Comparison of ENCODE assay signal across 24 mouse cellular contexts in the genomic region with DNA sequence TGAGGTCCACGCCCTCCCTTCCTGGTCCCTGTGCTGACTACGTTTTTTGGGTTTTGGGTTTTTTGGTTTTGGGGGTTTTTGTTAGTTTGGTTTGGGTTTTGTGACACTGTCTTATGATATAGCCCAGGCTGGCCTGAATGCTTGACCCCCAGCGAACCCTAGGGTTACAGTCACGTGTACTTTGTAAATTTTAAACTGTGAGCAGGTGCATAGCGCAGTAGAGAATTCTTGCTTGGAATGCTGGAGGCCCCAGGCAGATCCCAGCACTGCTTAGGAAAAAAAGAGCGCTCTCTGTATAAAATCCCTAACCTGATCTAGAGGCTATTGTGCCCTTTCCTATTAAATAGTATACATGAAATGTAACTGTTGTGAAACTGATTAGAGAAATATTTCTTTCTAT. TPM values are rescaled to one million over a fixed set of nuclear protein-coding genes. Genes with fewer than 3 reads are reported as not detected.
A peak's percentile ranks its signal among the peaks of the same experiment; 100 is the strongest.
DNase-seq lines count a peak whose midpoint lies in the region; ATAC-seq and TF ChIP-seq lines count a peak whose summit lies in the region.
"Had no signal": no experiment of that assay in that cellular context is flagged by ENCODE, and none has a peak within 500 bp of the region (broad histone marks: within the 10 kb centered on the region; RNA-seq: fewer than 3 reads in every experiment).

No protein-coding gene starts in this region.

- H3K4me1 ChIP-seq in kidney, embryonic 16.5 days (ENCODE audit: insufficient read depth, low read length), result peaks cover 4% of the 10 kb centered on the region
- H3K4me1 ChIP-seq in kidney, adult 2 months (ENCODE audit: control insufficient read depth, insufficient read depth, low read length), result no peaks in the 10 kb centered on the region; the same call in 1 of the 2 replicates
- H3K4me1 ChIP-seq in embryonic fibroblast, embryonic 13.5 days (ENCODE audit: control insufficient read depth, insufficient read depth, low read length), result peaks cover 4% of the 10 kb centered on the region; the same call in 1 of the 2 replicates

- no peaks in the 10 kb centered on the region for H3K9me3 ChIP-seq in kidney, embryonic 16.5 days (ENCODE audit: low read length)

- no peak overlapping the region for H3K9ac ChIP-seq in kidney, embryonic 16.5 days (replicated peaks; ENCODE audit: low read length)

- H3K27me3 ChIP-seq in kidney, embryonic 16.5 days (ENCODE audit: insufficient read depth, low read length), result peaks cover 17% of the 10 kb centered on the region
- H3K27me3 ChIP-seq in kidney, adult 2 months (replicated peaks; ENCODE audit: control insufficient read depth, insufficient read depth, low read length), result no peaks in the 10 kb centered on the region

- no peak for TF ChIP-seq POLR2A in kidney, adult 2 months (IDR thresholded peaks at IDR 0.05; ENCODE audit: low read depth, low read length)
- TF ChIP-seq POLR2A in embryonic fibroblast, embryonic 13.5 days (IDR thresholded peaks at IDR 0.05; ENCODE audit: low read depth, low read length), result no peak

- H3K4me2 ChIP-seq in kidney, embryonic 16.5 days (replicated peaks; ENCODE audit: low read depth, low read length), result no peak overlapping the region

- no peak for ATAC-seq in kidney, embryonic 16.5 days (ENCODE audit: low FRiP score, low TSS enrichment)
- no peak for ATAC-seq in megakaryocyte progenitor cell, adult 5-6 weeks (replicated peaks; ENCODE audit: poor library complexity)
- ATAC-seq: activated CD4-positive, CD25-positive, alpha-beta regulatory T cell, adult 4 months; CD4-positive, CD25-positive, alpha-beta regulatory T cell, adult 4 months; Patski had no signal

- H3K36me3 ChIP-seq in kidney, embryonic 16.5 days (ENCODE audit: insufficient read depth, low read length), result no peaks in the 10 kb centered on the region
- no peaks in the 10 kb centered on the region for H3K36me3 ChIP-seq in kidney, adult 2 months (ENCODE audit: control insufficient read depth, insufficient read depth, low read length)
- H3K36me3 ChIP-seq: G1E had no signal

- TF ChIP-seq CTCF in kidney, adult 2 months (conservative IDR thresholded peaks at IDR 0.05; ENCODE audit: insufficient read depth, insufficient read length, low read depth, low read length), result no peak
- TF ChIP-seq CTCF in embryonic fibroblast, embryonic 13.5 days (IDR thresholded peaks at IDR 0.05; ENCODE audit: borderline replicate concordance, insufficient read depth, low read length), result no peak

- 71% methylated on average over 6 of the region's 6 CpGs for WGBS in kidney, embryonic 16.5 days
- 57% methylated on average over 6 of the region's 6 CpGs for WGBS in kidney, adult 2 months

- no peak overlapping the region for H3K4me3 ChIP-seq in kidney, embryonic 16.5 days (ENCODE audit: low read length)
- H3K4me3 ChIP-seq in kidney, adult 2 months (ENCODE audit: insufficient read depth, low read depth, low read length), result no peak overlapping the region
- H3K4me3 ChIP-seq in embryonic fibroblast, embryonic 13.5 days (ENCODE audit: insufficient read depth, low read length), result no peak overlapping the region

- DNase-seq in kidney, adult 11 months, result peak; percentile 56
- DNase-seq in kidney, adult 2 months, result peak; percentile 52
- DNase-seq in kidney, postnatal 14 days, result no peak
- DNase-seq: adrenal gland, adult 2 months; adrenal gland, adult 8-10 months; adrenal gland, postnatal 10 days; adrenal gland, postnatal 14 days; adrenal gland, postnatal 25 days; adrenal gland, postnatal 36 days; B cell, adult 2 months; cerebellum, adult 11 months; cerebellum, adult 11-12 months; cerebellum, adult 18-20 months had no signal

- no peak overlapping the region for H3K27ac ChIP-seq in kidney, embryonic 16.5 days (ENCODE audit: low read length)
- H3K27ac ChIP-seq in kidney, adult 2 months (ENCODE audit: insufficient read depth, low read depth, low read length), result peak overlapping the region; percentile 86
- peak overlapping the region; percentile 17; the same call in 1 of the 2 replicates for H3K27ac ChIP-seq in embryonic fibroblast, embryonic 13.5 days (ENCODE audit: insufficient read depth, low read length)

RNA-seq across cellular contexts. Expression of gene Gal3st1, which starts 9.7 kb away (rescaled TPM):
- polyA plus RNA-seq in kidney, embryonic 16.5 days (2015; fragmentation: Nextera tagmentation; extraction: Ambion mirVana), result 9.7 and 11.1 TPM in 2 replicates
- polyA plus RNA-seq in kidney, adult 2 months (2012; rRNA removed), result 71.7 and 91.3 TPM in 2 replicates
- polyA plus RNA-seq in embryonic fibroblast, embryonic 13.5 days (2011; ENCODE audit: insufficient read length, low read depth, missing spikeins), result 0.73 and 0.86 TPM in 2 replicates
- total RNA-seq in megakaryocyte progenitor cell, adult 5-6 weeks (2015), result 0.37 TPM in 1 of 2 replicates, not detected in the other
- 0.30 and 0.75 TPM in 2 replicates for total RNA-seq in megakaryocyte progenitor cell, adult 5-6 weeks (2017)
- total RNA-seq: adrenal gland, adult 18-20 months; G1E had no signal
- polyA plus RNA-seq: activated CD4-positive, CD25-positive, alpha-beta regulatory T cell, adult 4 months; CD4-positive, CD25-positive, alpha-beta regulatory T cell, adult 4 months; G1E had no signal

RNA-seq across cellular contexts. Expression of gene 4930556J24Rik, which starts 16.6 kb away (rescaled TPM):
- polyA plus RNA-seq in kidney, embryonic 16.5 days (2015; fragmentation: Nextera tagmentation; extraction: Ambion mirVana), result 0.31 and 0.49 TPM in 2 replicates
- 0.34 and 0.73 TPM in 2 replicates for polyA plus RNA-seq in kidney, adult 2 months (2012; rRNA removed)
- polyA plus RNA-seq in embryonic fibroblast, embryonic 13.5 days (2011; ENCODE audit: insufficient read length, low read depth, missing spikeins), result not detected in 2 replicates
- not detected in 2 replicates for total RNA-seq in megakaryocyte progenitor cell, adult 5-6 weeks (2015)
- not detected in 2 replicates for total RNA-seq in megakaryocyte progenitor cell, adult 5-6 weeks (2017)
- total RNA-seq: adrenal gland, adult 18-20 months; adrenal gland, adult 2 months; adrenal gland, adult 8-10 months; adrenal gland, postnatal 10 days; adrenal gland, postnatal 14 days; adrenal gland, postnatal 25 days; adrenal gland, postnatal 36 days had no signal
- polyA plus RNA-seq: activated CD4-positive, CD25-positive, alpha-beta regulatory T cell, adult 4 months; adrenal gland, adult 2 months; brain, embryonic 14.5 days; CD4-positive, CD25-positive, alpha-beta regulatory T cell, adult 4 months; G1E had no signal

RNA-seq across cellular contexts. Expression of gene Pes1, which starts 29.4 kb away (rescaled TPM):
- 88.0 and 88.8 TPM in 2 replicates for polyA plus RNA-seq in kidney, embryonic 16.5 days (2015; fragmentation: Nextera tagmentation; extraction: Ambion mirVana)
- 33.3 and 33.8 TPM in 2 replicates for polyA plus RNA-seq in kidney, adult 2 months (2012; rRNA removed)
- 146 and 152 TPM in 2 replicates for polyA plus RNA-seq in embryonic fibroblast, embryonic 13.5 days (2011; ENCODE audit: insufficient read length, low read depth, missing spikeins)
- total RNA-seq in megakaryocyte progenitor cell, adult 5-6 weeks (2015), result 67.7 and 87.4 TPM in 2 replicates
- 168 and 183 TPM in 2 replicates for total RNA-seq in megakaryocyte progenitor cell, adult 5-6 weeks (2017)

RNA-seq across cellular contexts. Expression of gene Sec14l4, which starts 38.1 kb away (rescaled TPM):
- 0.41 TPM in 1 of 2 replicates, not detected in the other for polyA plus RNA-seq in kidney, embryonic 16.5 days (2015; fragmentation: Nextera tagmentation; extraction: Ambion mirVana)
- 0.36 and 0.39 TPM in 2 replicates for polyA plus RNA-seq in kidney, adult 2 months (2012; rRNA removed)
- not detected in 2 replicates for polyA plus RNA-seq in embryonic fibroblast, embryonic 13.5 days (2011; ENCODE audit: insufficient read length, low read depth, missing spikeins)
- total RNA-seq in megakaryocyte progenitor cell, adult 5-6 weeks (2015), result not detected in 2 replicates
- not detected in 2 replicates for total RNA-seq in megakaryocyte progenitor cell, adult 5-6 weeks (2017)
- total RNA-seq: MEL had no signal
- polyA plus RNA-seq: activated CD4-positive, CD25-positive, alpha-beta regulatory T cell, adult 4 months; brain, embryonic 14.5 days; C2C12; CD4-positive, CD25-positive, alpha-beta regulatory T cell, adult 4 months; G1E; Patski had no signal
